Mouse (Mus musculus) brown adipose tissue, adult 24 weeks (tissue): ENCODE results near the gene Barx1. TPM values are rescaled to one million over a fixed set of nuclear protein-coding genes. Genes with fewer than 3 reads are reported as not detected.

ENCODE experiments used
- H3K27ac ChIP-seq: fragments of 200-500 bp; replicated peaks from 2 replicates; pipeline ENCODE4 v1.5.1; 2012; ENCODE audit warnings: low read depth, mild to moderate bottlenecking, low read length
- H3K4me1 ChIP-seq: fragments of 200-500 bp; 2 replicates; pipeline ENCODE4 v1.6.1; 2012; ENCODE audit warnings: low read length, mixed read lengths; ENCODE audit not compliant: control insufficient read depth, insufficient read depth, insufficient read length
- H3K4me3 ChIP-seq: fragments of 200-500 bp; 2 replicates; pipeline ENCODE4 v1.5.1; 2012; ENCODE audit warnings: low read depth, mild to moderate bottlenecking, low read length, moderate library complexity; ENCODE audit not compliant: insufficient read depth
- polyA plus RNA-seq: library from polyadenylated mRNA; stranded (reverse); fragments of >200 nt; gene quantifications from 2 replicates; pipeline ENCODE4 v1.2.4, GENCODE M21; 2012; ENCODE audit not compliant: missing spikeins, insufficient read depth, insufficient read length

Gene Barx1
- polyA plus RNA-seq, 1 experiment, result not detected

- no peak overlapping the region for H3K27ac ChIP-seq
- H3K4me3 ChIP-seq, result no peak overlapping the region
- peaks cover 4% of the 10 kb centered on the region for H3K4me1 ChIP-seq
Observed at GRCm38 (mm10) chr13:48653788-48654770, 8.7 kb upstream of the Barx1 start.

GRCm38 (mm10) chr13:48655637-48656036 is 7.2 kb upstream of the Barx1 start:
- no peak overlapping the region for H3K4me3 ChIP-seq
- no peak overlapping the region for H3K27ac ChIP-seq
- H3K4me1 ChIP-seq, result peaks cover 4% of the 10 kb centered on the region

GRCm38 (mm10) chr13:48657791-48658190 is 5.0 kb upstream of the Barx1 start:
- Histone ChIP-seq H3K4me1 (peaks cover 4% of the 10 kb centered on the region), H3K4me3 (no peak overlapping the region), H3K27ac (no peak overlapping the region)

- H3K27ac ChIP-seq, result no peak overlapping the region
- peak overlapping the region; percentile 31 for H3K4me3 ChIP-seq
- peaks cover 4% of the 10 kb centered on the region for H3K4me1 ChIP-seq
Observed at GRCm38 (mm10) chr13:48658588-48659253, 4.1 kb upstream of the Barx1 start.

- H3K4me1 ChIP-seq, result peaks cover 4% of the 10 kb centered on the region
- no peak overlapping the region for H3K27ac ChIP-seq
- peak overlapping the region; percentile 31 for H3K4me3 ChIP-seq
Observed at GRCm38 (mm10) chr13:48659254-48660220, 3.3 kb upstream of the Barx1 start.

- Histone ChIP-seq H3K4me3 (no peak overlapping the region), H3K4me1 (peaks cover 4% of the 10 kb centered on the region), H3K27ac (no peak overlapping the region)
Observed at GRCm38 (mm10) chr13:48660221-48660734, 2.5 kb upstream of the Barx1 start.

- Histone ChIP-seq H3K4me3 (no peak overlapping the region), H3K4me1 (peaks cover 4% of the 10 kb centered on the region), H3K27ac (no peak overlapping the region)
Observed at GRCm38 (mm10) chr13:48660741-48661140, 2.1 kb upstream of the Barx1 start.

GRCm38 (mm10) chr13:48661561-48661960 is 1.2 kb upstream of the Barx1 start:
- H3K27ac ChIP-seq, result no peak overlapping the region
- H3K4me3 ChIP-seq, result no peak overlapping the region
- peaks cover 4% of the 10 kb centered on the region for H3K4me1 ChIP-seq

- H3K27ac ChIP-seq, result no peak overlapping the region
- H3K4me3 ChIP-seq, result no peak overlapping the region
- peaks cover 2% of the 10 kb centered on the region for H3K4me1 ChIP-seq
Observed at GRCm38 (mm10) chr13:48663211-48663987, 601 bp downstream of the Barx1 start.

- H3K4me1 ChIP-seq, result peaks cover 4% of the 10 kb centered on the region
- H3K27ac ChIP-seq, result no peak overlapping the region
- H3K4me3 ChIP-seq, result no peak overlapping the region
Observed at GRCm38 (mm10) chr13:48663988-48664339, 1.2 kb downstream of the Barx1 start.

- H3K4me1 ChIP-seq, result peaks cover 6% of the 10 kb centered on the region; the same call in 1 of the 2 replicates
- no peak overlapping the region for H3K4me3 ChIP-seq
- H3K27ac ChIP-seq, result no peak overlapping the region
Observed at GRCm38 (mm10) chr13:48664916-48665655, 2.3 kb downstream of the Barx1 start.

GRCm38 (mm10) chr13:48665656-48666597 is 3.1 kb downstream of the Barx1 start:
- Histone ChIP-seq H3K4me1 (peaks cover 6% of the 10 kb centered on the region; the same call in 1 of the 2 replicates), H3K4me3 (0 out of 2 replicates have a peak overlapping the region, but pooled peaks have one; percentile 4), H3K27ac (no peak overlapping the region)
